ENCODE assay signal across 8 mouse cellular contexts in genomic region chr7:30599933-30600353, GRCm38 (mm10). TPM values are rescaled to one million over a fixed set of nuclear protein-coding genes. Genes with fewer than 3 reads are reported as not detected.
DNase-seq lines count a peak whose midpoint lies in the region; ATAC-seq and TF ChIP-seq lines count a peak whose summit lies in the region.

No protein-coding gene starts in this region.

- intact Hi-C loops in heart, postnatal 25 days (cut with DNase I), result no loop called here

- WGBS in cerebellum, adult 2 months, result 2% methylated on average over 16 of the region's 16 CpGs
- WGBS in forebrain, postnatal 0 days, result 3% methylated on average over 16 of the region's 16 CpGs
- 2% methylated on average over 16 of the region's 16 CpGs for WGBS in liver, embryonic 16.5 days (ENCODE audit: insufficient replicate concordance)
- WGBS in neural tube, embryonic 13.5 days, result 2% methylated on average over 16 of the region's 16 CpGs

- H3K9ac ChIP-seq in ES-E14 (ENCODE audit: insufficient read depth, low read depth, low read length, poor library complexity, severe bottlenecking), result peak overlapping the region; percentile 33; the same call in 1 of the 2 replicates
- no peak overlapping the region for H3K9ac ChIP-seq in forebrain, postnatal 0 days
- 0 out of 2 replicates have a peak overlapping the region, but pooled peaks have one; percentile 40 for H3K9ac ChIP-seq in liver, embryonic 16.5 days (ENCODE audit: low read depth, low read length)
- H3K9ac ChIP-seq in neural tube, embryonic 13.5 days, result peak overlapping the region; percentile 50; the same call in 1 of the 2 replicates

- peak; percentile 99 for ATAC-seq in forebrain, postnatal 0 days
- peak; percentile 98 for ATAC-seq in liver, embryonic 16.5 days (ENCODE audit: low read depth)
- ATAC-seq in neural tube, embryonic 13.5 days (ENCODE audit: low read depth), result peak; percentile 99

- peak; percentile 59; the same call in 1 of the 2 replicates for TF ChIP-seq POLR2A in cerebellum, adult 2 months (IDR thresholded peaks at IDR 0.05; ENCODE audit: borderline replicate concordance, insufficient read depth, low read length)
- TF ChIP-seq POLR2A in testis, adult 2 months (IDR thresholded peaks at IDR 0.05; ENCODE audit: control insufficient read depth, low read depth, low read length), result 0 out of 2 replicates have a peak, but pooled peaks have one; percentile 10

- H3K27ac ChIP-seq in ES-E14 (ENCODE audit: insufficient read depth, low read depth, low read length, poor library complexity, severe bottlenecking), result peak overlapping the region; percentile 54; the same call in 1 of the 2 replicates
- peak overlapping the region; percentile 37; the same call in 1 of the 2 replicates for H3K27ac ChIP-seq in cerebellum, adult 2 months (ENCODE audit: insufficient read depth, low read length)
- no peak overlapping the region for H3K27ac ChIP-seq in forebrain, postnatal 0 days (ENCODE audit: low read depth, low read length)
- H3K27ac ChIP-seq in liver, embryonic 16.5 days (ENCODE audit: low read length), result no peak overlapping the region
- H3K27ac ChIP-seq in neural tube, embryonic 13.5 days (replicated peaks), result peak overlapping the region; percentile 71
- peak overlapping the region; percentile 4 for H3K27ac ChIP-seq in testis, adult 2 months (ENCODE audit: control insufficient read depth, insufficient read depth, low read depth, low read length)

- H3K4me2 ChIP-seq in forebrain, postnatal 0 days (ENCODE audit: low read depth), result peak overlapping the region; percentile 38
- peak overlapping the region; percentile 42 for H3K4me2 ChIP-seq in liver, embryonic 16.5 days (ENCODE audit: low read depth, low read length)
- H3K4me2 ChIP-seq in neural tube, embryonic 13.5 days, result peak overlapping the region; percentile 45

- H3K9me3 ChIP-seq in ES-E14 (ENCODE audit: control insufficient read depth, insufficient read depth, low read depth, low read length), result no peaks in the 10 kb centered on the region
- H3K9me3 ChIP-seq in forebrain, postnatal 0 days (ENCODE audit: low read length), result no peaks in the 10 kb centered on the region
- H3K9me3 ChIP-seq in liver, embryonic 16.5 days (replicated peaks; ENCODE audit: control insufficient read depth, low read length), result no peaks in the 10 kb centered on the region
- H3K9me3 ChIP-seq in neural tube, embryonic 13.5 days, result no peaks in the 10 kb centered on the region

- in situ Hi-C loops in ES-E14 (cut with MboI; ENCODE audit: low sequenced_read_pairs in 2 of 2, unreplicated experiment in 2 of 2), result no loop called here

- DNase-seq in ES-E14 (ENCODE audit: low read depth, low spot score), result peak; percentile 88
- DNase-seq in cerebellum, adult 2 months, result peak; percentile 95 to 98
- DNase-seq in forebrain, postnatal 0 days, result peak; percentile 95
- peak; percentile 70 for DNase-seq in heart, postnatal 25 days (ENCODE audit: low spot score)
- DNase-seq in layer of hippocampus, adult 11-12 months (ENCODE audit: low spot score), result peak; percentile 93

- H3K36me3 ChIP-seq in ES-E14 (ENCODE audit: control insufficient read depth, insufficient read depth, low read length, poor library complexity, severe bottlenecking), result no peaks in the 10 kb centered on the region
- no peaks in the 10 kb centered on the region for H3K36me3 ChIP-seq in forebrain, postnatal 0 days (ENCODE audit: insufficient read depth)
- no peaks in the 10 kb centered on the region for H3K36me3 ChIP-seq in liver, embryonic 16.5 days (ENCODE audit: control insufficient read depth, insufficient read depth)
- H3K36me3 ChIP-seq in neural tube, embryonic 13.5 days, result no peaks in the 10 kb centered on the region
- H3K36me3 ChIP-seq in testis, adult 2 months (ENCODE audit: control insufficient read depth, insufficient read depth, low read length), result peaks cover 2% of the 10 kb centered on the region

- TF ChIP-seq CTCF in cerebellum, adult 2 months (IDR thresholded peaks at IDR 0.05; ENCODE audit: borderline replicate concordance, insufficient read depth, low read depth, low read length), result no peak
- no peak for TF ChIP-seq CTCF in forebrain, postnatal 0 days (IDR thresholded peaks at IDR 0.05; ENCODE audit: low read depth)
- no peak for TF ChIP-seq CTCF in testis, adult 2 months (IDR thresholded peaks at IDR 0.05; ENCODE audit: control insufficient read depth, insufficient read depth, insufficient replicate concordance, low read depth, low read length)

- no peaks in the 10 kb centered on the region for H3K27me3 ChIP-seq in cerebellum, adult 2 months (ENCODE audit: control insufficient read depth, insufficient read depth, low read length)
- H3K27me3 ChIP-seq in forebrain, postnatal 0 days (ENCODE audit: insufficient read depth, low read length), result no peaks in the 10 kb centered on the region
- no peaks in the 10 kb centered on the region for H3K27me3 ChIP-seq in liver, embryonic 16.5 days (ENCODE audit: control insufficient read depth, insufficient read depth, low read depth, low read length)
- H3K27me3 ChIP-seq in neural tube, embryonic 13.5 days, result no peaks in the 10 kb centered on the region; the same call in 1 of the 2 replicates
- H3K27me3 ChIP-seq in testis, adult 2 months (ENCODE audit: control insufficient read depth, insufficient read depth, low read length), result no peaks in the 10 kb centered on the region

- H3K4me1 ChIP-seq in ES-E14 (ENCODE audit: control insufficient read depth in 2 of 2, insufficient read depth in 2 of 2, low read length in 2 of 2, poor library complexity in 1 of 2), result peaks cover 8 to 23% of the 10 kb centered on the region in 2 experiments
- H3K4me1 ChIP-seq in cerebellum, adult 2 months (ENCODE audit: control insufficient read depth, insufficient read depth, low read length), result peaks cover 6% of the 10 kb centered on the region
- peaks cover 8% of the 10 kb centered on the region; the same call in 1 of the 2 replicates for H3K4me1 ChIP-seq in forebrain, postnatal 0 days (ENCODE audit: insufficient read depth)
- H3K4me1 ChIP-seq in liver, embryonic 16.5 days (ENCODE audit: control insufficient read depth, low read depth, low read length), result peaks cover 10% of the 10 kb centered on the region
- peaks cover 10% of the 10 kb centered on the region for H3K4me1 ChIP-seq in neural tube, embryonic 13.5 days (replicated peaks)
- peaks cover 15% of the 10 kb centered on the region for H3K4me1 ChIP-seq in testis, adult 2 months (ENCODE audit: control insufficient read depth, insufficient read depth, low read length)

- H3K4me3 ChIP-seq in ES-E14 (ENCODE audit: insufficient read depth in 1 of 2, low read depth in 1 of 2, low read length in 2 of 2, poor library complexity in 1 of 2, severe bottlenecking in 1 of 2), result peak overlapping the region; percentile 5 to 43; a peak in 2 of 4 replicates
- H3K4me3 ChIP-seq in cerebellum, adult 2 months (replicated peaks; ENCODE audit: insufficient read depth, low read depth, low read length), result peak overlapping the region; percentile 31
- 0 out of 2 replicates have a peak overlapping the region, but pooled peaks have one; percentile 11 for H3K4me3 ChIP-seq in forebrain, postnatal 0 days (ENCODE audit: low read depth, low read length)
- no peak overlapping the region for H3K4me3 ChIP-seq in liver, embryonic 16.5 days (ENCODE audit: low read depth, low read length)
- peak overlapping the region; percentile 4; the same call in 1 of the 2 replicates for H3K4me3 ChIP-seq in neural tube, embryonic 13.5 days
- H3K4me3 ChIP-seq in testis, adult 2 months (ENCODE audit: control insufficient read depth, low read depth, low read length), result peak overlapping the region; percentile 61

RNA-seq across cellular contexts. Expression of gene Zbtb32, which starts 1.2 kb away (rescaled TPM):
- total RNA-seq in ES-E14 (2012; rRNA removed), result 20.8 and 24.6 TPM in 2 replicates
- polyA plus RNA-seq in cerebellum, adult 2 months (2012; rRNA removed), result not detected in 2 replicates
- total RNA-seq in forebrain, postnatal 0 days (2014; rRNA removed), result not detected in 2 replicates
- polyA plus RNA-seq in forebrain, postnatal 0 days (2015; fragmentation: Nextera tagmentation; extraction: Ambion mirVana), result 0.08 and 0.17 TPM in 2 replicates
- not detected for total RNA-seq in heart, postnatal 25 days (2021)
- polyA plus RNA-seq in liver, embryonic 16.5 days (2015; fragmentation: Nextera tagmentation; extraction: Ambion mirVana), result 0.21 and 0.34 TPM in 2 replicates
- 0.36 and 0.50 TPM in 2 replicates for polyA plus RNA-seq in neural tube, embryonic 13.5 days (2015; fragmentation: Nextera tagmentation; extraction: Ambion mirVana)
- polyA plus RNA-seq in testis, adult 2 months (2012; rRNA removed), result 180 and 203 TPM in 2 replicates

RNA-seq across cellular contexts. Expression of gene Kmt2b, which starts 11.4 kb away (rescaled TPM):
- total RNA-seq in ES-E14 (2012; rRNA removed), result 73.7 and 98.6 TPM in 2 replicates
- 57.7 and 60.0 TPM in 2 replicates for polyA plus RNA-seq in cerebellum, adult 2 months (2012; rRNA removed)
- 31.2 and 31.5 TPM in 2 replicates for total RNA-seq in forebrain, postnatal 0 days (2014; rRNA removed)
- polyA plus RNA-seq in forebrain, postnatal 0 days (2015; fragmentation: Nextera tagmentation; extraction: Ambion mirVana), result 3.8 and 5.2 TPM in 2 replicates
- 10 to 100 TPM; 17.5 to 22.7 TPM for total RNA-seq in heart, postnatal 25 days (2021)
- 2.7 and 3.5 TPM in 2 replicates for polyA plus RNA-seq in liver, embryonic 16.5 days (2015; fragmentation: Nextera tagmentation; extraction: Ambion mirVana)
- polyA plus RNA-seq in neural tube, embryonic 13.5 days (2015; fragmentation: Nextera tagmentation; extraction: Ambion mirVana), result 9.0 and 9.9 TPM in 2 replicates
- 56.1 and 61.0 TPM in 2 replicates for polyA plus RNA-seq in testis, adult 2 months (2012; rRNA removed)

RNA-seq across cellular contexts. Expression of gene Upk1a, which starts 12.7 kb away (rescaled TPM):
- 1.8 and 2.5 TPM in 2 replicates for total RNA-seq in ES-E14 (2012; rRNA removed)
- 2.0 and 2.2 TPM in 2 replicates for polyA plus RNA-seq in cerebellum, adult 2 months (2012; rRNA removed)
- total RNA-seq in forebrain, postnatal 0 days (2014; rRNA removed), result 0.29 and 0.38 TPM in 2 replicates
- 0.42 and 0.62 TPM in 2 replicates for polyA plus RNA-seq in forebrain, postnatal 0 days (2015; fragmentation: Nextera tagmentation; extraction: Ambion mirVana)
- under 1 TPM in 1 of 2 experiments, not detected in 1; 0.52 TPM for total RNA-seq in heart, postnatal 25 days (2021)
- 0.08 and 0.09 TPM in 2 replicates for polyA plus RNA-seq in liver, embryonic 16.5 days (2015; fragmentation: Nextera tagmentation; extraction: Ambion mirVana)
- 0.49 and 0.62 TPM in 2 replicates for polyA plus RNA-seq in neural tube, embryonic 13.5 days (2015; fragmentation: Nextera tagmentation; extraction: Ambion mirVana)
- 6.5 TPM in 2 replicates for polyA plus RNA-seq in testis, adult 2 months (2012; rRNA removed)

RNA-seq across cellular contexts. Expression of gene Cox6b1, which starts 26.0 kb away (rescaled TPM):
- 478 and 576 TPM in 2 replicates for total RNA-seq in ES-E14 (2012; rRNA removed)
- polyA plus RNA-seq in cerebellum, adult 2 months (2012; rRNA removed), result 1,224 and 1,255 TPM in 2 replicates
- total RNA-seq in forebrain, postnatal 0 days (2014; rRNA removed), result 292 and 602 TPM in 2 replicates
- polyA plus RNA-seq in forebrain, postnatal 0 days (2015; fragmentation: Nextera tagmentation; extraction: Ambion mirVana), result 1,225 and 1,355 TPM in 2 replicates
- total RNA-seq in heart, postnatal 25 days (2021), result 1,000 to 10,000 TPM; 4,579 to 4,828 TPM
- 566 and 597 TPM in 2 replicates for polyA plus RNA-seq in liver, embryonic 16.5 days (2015; fragmentation: Nextera tagmentation; extraction: Ambion mirVana)
- 1,295 and 1,305 TPM in 2 replicates for polyA plus RNA-seq in neural tube, embryonic 13.5 days (2015; fragmentation: Nextera tagmentation; extraction: Ambion mirVana)
- 51.8 and 74.9 TPM in 2 replicates for polyA plus RNA-seq in testis, adult 2 months (2012; rRNA removed)

RNA-seq across cellular contexts. Expression of gene Igflr1, which starts 34.7 kb away (rescaled TPM):
- 1.3 and 3.3 TPM in 2 replicates for total RNA-seq in ES-E14 (2012; rRNA removed)
- polyA plus RNA-seq in cerebellum, adult 2 months (2012; rRNA removed), result 8.3 and 10.1 TPM in 2 replicates
- 1.2 TPM in 1 of 2 replicates, not detected in the other for total RNA-seq in forebrain, postnatal 0 days (2014; rRNA removed)
- polyA plus RNA-seq in forebrain, postnatal 0 days (2015; fragmentation: Nextera tagmentation; extraction: Ambion mirVana), result 2.3 and 3.2 TPM in 2 replicates
- 1 to 10 TPM; 1.3 to 1.6 TPM for total RNA-seq in heart, postnatal 25 days (2021)
- polyA plus RNA-seq in liver, embryonic 16.5 days (2015; fragmentation: Nextera tagmentation; extraction: Ambion mirVana), result 2.1 and 2.2 TPM in 2 replicates
- polyA plus RNA-seq in neural tube, embryonic 13.5 days (2015; fragmentation: Nextera tagmentation; extraction: Ambion mirVana), result 4.8 and 6.0 TPM in 2 replicates
- polyA plus RNA-seq in testis, adult 2 months (2012; rRNA removed), result 0.80 and 1.0 TPM in 2 replicates

Comparison
In these comparisons a context has a peak if more than half of its experiments do, and no peak if none do; other contexts are left out.
1. H3K27ac ChIP-seq: peak in ES-E14 (single experiment), cerebellum, adult 2 months (single experiment), neural tube, embryonic 13.5 days (single experiment) and testis, adult 2 months (single experiment); none in forebrain, postnatal 0 days (single experiment) and liver, embryonic 16.5 days (single experiment).
2. RNA of gene Zbtb32, which starts 1.2 kb away (polyA plus RNA-seq): 180 to 203 TPM in testis, adult 2 months; 0.36 to 0.50 TPM in neural tube, embryonic 13.5 days, 0.21 to 0.34 TPM in liver, embryonic 16.5 days, 0.08 to 0.17 TPM in forebrain, postnatal 0 days and not detected in cerebellum, adult 2 months; every median in the first group is over 100 times any median in the second.
3. Peak in every context shown above with its lines, with median percentiles within 50 percentile points of each other: DNase-seq, ATAC-seq and H3K4me2 ChIP-seq.